Mouse (Mus musculus) thymus, postnatal 14 days (tissue): ENCODE measurements at regions not wholly inside any gene's neighbourhood (a gene's known extent, or its start where the extent isn't known, plus 50 kb on each side); places are given as distances from the start of the nearest gene placed in this dataset.
A peak's percentile ranks its signal among the peaks of the same experiment; 100 is the strongest.

Source experiments
- DNase-seq: peaks from one replicate; pipeline ENCODE4 v3.0.0; 2021

DNA sequence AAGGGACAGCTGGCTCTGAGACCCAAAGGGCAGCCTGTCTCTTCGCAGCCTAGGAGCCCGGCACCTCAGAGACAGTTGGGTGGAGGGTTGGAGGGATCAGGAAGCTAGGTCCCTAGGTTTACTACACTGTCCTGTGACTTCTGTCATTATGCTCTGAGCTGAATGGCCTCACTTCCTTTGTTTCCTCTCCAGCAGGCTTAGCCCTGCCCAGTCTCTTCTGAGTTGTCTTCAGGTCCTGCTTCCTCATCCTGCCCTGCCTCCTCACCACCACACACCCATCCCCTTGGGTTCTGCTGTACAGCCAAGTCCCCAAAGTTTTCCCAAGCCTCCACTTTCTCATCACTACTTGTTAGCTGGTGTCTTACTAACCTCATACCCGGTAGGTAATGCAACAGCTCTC is 122.7 kb upstream of the Ccdc122 start:
- DNase-seq, result no peak

DNA sequence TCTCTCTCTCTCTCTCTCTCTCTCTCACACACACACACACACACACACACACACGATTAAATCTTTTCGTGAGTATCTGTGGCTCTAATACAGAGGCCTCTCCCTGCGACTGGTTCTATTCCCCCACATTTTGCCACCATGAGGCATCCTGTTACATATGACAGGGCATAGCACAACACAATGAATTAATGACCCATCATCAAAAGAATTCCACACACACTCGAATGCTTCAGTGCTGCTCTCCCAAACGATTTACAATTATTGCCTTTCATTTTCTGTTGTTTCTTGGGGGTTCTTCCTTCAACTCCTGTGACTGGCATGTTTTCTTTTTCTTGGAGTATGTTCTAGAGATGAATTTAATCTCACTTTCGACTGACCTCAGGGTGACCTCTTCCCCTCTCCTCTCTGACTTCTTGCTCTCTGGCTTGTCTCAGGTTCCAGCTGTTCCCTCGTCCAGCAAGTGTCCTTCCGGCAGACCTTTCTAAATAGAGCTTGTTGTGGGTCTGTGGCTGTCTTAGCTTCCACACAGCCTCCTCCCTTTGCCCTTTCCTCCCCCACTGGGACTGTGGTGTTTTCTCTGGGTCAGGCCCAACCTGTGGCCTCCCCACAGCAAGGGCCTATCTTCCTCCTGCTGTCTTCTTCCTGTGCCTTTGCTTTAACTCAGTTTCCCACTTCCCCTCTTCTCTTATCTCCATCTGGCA is 124.1 kb upstream of the Ccdc122 start:
- DNase-seq, result peak; percentile 3

DNA sequence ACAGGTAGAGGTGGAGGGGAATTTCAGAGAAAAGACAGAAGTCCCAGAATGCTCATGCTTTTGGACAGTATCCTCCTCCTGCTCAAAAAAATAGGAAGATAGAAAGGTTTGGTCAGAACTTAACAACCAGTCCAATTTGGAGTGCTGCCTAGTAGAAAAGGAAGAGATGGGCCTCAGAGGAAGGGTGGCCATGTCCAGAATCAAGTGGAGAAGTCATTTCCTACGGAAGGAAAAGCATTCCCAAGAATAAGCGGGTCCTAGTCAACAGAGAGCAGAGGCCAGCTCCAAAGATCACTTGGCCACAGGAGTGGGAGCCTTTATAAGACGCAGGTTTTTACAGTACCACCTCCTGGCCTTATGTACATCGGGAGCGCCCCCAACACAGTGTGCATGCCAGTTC is 125.3 kb upstream of the Ccdc122 start:
- DNase-seq, result no peak

DNA sequence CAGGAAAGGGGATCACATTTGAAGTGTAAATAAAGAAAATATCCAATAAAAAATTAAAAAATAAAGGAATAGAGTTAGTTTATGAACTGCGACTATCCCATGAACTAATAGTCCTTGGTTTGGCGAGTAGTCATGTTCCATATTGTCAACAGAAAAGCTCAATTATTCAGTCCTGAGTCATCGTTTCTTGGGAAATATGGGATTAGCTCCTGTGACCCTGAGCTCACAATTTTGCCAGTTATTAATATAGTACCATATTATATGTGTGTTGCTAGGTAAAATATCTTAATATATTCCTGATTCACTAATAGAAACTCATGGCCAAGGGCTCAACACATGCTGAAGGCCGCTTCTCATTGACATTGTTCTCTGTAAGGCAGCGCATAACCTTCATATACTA is 126.4 kb upstream of the Ccdc122 start:
- DNase-seq, result no peak

DNA sequence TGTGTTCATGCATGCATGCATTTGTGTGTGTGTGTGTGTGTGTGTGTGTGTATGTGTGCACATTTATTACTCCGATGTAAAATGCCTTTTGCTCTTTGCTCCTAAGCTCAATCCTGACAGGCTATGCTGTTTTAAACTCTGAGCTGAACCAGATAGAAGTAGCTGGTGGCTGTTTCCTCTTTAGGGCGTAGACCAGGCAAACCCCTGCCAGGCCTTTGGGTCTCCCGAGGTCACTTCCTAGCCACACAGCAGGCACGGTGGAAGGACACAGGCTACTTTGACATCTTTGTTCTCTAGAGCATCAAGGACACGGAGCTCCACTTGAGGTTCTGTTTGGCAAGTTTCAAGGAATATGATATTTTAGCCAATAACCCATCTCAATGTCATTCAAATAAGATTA is 128.6 kb upstream of the Ccdc122 start:
- DNase-seq, result no peak

DNA sequence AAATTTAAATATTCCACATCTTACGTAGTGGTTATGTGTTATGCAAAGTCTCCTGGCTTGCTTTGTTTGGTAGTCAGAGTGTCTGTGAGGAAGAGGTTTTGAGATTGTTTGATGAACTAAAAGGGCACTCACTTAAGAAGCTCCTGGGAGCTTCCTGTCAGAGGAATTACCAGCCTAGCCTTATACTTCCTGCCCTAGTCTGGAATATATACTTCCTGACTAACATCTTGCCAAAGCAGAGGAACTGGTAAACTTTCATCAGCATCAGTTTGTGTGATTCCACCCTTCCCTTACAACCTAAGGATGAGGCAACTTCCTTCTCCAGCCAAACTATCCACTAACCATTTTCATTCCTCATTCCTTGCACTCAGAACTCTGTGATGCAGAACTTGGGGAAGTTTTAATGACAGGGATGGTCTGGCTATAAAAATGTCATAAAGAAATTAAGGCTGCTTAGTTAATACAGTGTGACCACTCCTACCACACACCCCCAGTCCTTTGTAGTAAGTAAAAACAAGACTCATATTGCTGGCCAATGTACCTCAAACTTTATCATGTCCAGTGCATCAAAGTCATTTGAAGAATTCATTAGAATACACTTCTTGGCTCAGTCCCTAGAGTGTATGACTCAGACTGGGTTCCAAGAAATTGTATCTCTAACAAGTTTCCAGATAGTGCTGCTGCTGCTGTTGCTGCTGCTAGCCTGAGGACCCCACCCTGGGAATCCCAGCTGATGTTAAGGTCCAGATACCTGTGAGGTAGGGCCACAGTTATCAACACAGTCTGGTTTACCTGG is 133.4 kb upstream of the Ccdc122 start:
- DNase-seq, result no peak

DNA sequence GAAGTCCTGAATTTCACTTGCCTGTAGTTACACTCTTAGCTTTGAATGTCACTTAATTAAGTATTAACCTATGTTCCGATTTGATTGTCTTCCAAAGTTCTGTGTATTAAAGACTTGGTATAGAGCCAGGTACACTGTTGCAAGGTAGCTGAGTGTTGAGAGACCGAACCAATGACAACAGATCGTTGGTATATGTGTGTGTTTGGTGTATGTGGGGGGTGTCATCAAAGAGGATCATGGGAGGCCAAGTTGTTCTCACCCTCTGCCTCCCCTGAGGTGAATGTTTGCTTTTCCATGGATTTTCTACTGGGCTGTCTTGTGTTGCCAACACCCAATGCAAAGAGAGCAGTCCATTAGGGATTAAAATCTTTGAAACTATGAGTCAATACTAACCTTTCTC is 135.1 kb upstream of the Ccdc122 start:
- no peak for DNase-seq

DNA sequence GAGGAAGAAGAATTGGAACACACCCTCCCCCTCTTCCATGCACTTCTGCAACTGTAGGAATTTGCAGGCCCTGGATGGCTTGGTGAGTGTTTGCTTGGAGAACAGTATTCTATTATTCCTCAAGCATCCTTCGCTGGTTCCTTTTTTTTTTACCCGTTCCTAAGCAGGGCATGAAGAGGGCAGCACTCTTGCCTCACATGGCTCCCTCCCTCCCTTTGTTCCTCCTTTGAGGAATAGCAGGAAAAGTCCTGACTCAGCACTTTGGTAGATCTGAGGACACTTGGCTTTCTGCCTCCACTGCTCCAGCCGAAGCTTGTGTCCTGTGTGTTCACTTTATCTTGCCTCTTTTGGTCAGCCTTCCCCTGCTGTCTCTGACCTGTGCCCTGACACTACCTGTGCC is 137.2 kb upstream of the Ccdc122 start:
- no peak for DNase-seq

DNA sequence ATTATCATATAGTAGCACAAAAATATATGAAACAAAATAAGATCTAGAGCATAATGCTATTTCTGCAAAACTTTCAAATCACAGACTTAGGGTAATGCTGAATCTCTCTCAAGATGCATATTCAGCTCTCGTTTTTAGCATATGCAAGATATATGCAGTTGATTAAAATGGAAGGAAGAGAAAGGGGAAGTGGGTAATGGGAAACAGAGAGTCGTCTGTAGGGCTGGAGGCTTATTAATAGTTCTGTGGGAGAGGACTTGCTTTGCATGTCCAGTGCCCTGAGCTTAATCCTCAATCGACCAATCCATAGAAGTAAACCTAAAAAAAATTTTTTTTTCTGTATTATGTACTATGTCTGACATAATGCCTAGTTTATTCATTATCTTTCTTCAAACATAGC is 148.9 kb upstream of the Ccdc122 start:
- no peak for DNase-seq

DNA sequence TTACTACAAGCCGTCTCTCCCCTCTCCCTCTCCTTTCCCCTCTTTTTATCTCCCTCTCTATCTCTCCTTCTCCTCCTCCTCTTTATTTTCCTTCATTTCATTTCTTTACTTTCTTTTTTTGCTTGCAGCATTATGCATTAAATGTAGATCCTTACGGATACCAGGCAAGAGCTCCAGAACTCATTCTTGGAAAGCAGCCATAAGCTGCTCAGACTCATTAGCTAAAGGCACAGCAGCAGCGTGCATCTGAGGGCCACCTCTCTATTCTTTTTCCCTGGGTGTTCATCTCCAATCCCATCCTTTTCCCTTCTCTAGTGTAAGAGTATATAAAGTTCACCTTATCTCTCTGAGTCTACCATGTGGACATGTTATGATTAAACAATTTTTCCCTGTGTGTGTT is 149.4 kb upstream of the Ccdc122 start:
- no peak for DNase-seq

DNA sequence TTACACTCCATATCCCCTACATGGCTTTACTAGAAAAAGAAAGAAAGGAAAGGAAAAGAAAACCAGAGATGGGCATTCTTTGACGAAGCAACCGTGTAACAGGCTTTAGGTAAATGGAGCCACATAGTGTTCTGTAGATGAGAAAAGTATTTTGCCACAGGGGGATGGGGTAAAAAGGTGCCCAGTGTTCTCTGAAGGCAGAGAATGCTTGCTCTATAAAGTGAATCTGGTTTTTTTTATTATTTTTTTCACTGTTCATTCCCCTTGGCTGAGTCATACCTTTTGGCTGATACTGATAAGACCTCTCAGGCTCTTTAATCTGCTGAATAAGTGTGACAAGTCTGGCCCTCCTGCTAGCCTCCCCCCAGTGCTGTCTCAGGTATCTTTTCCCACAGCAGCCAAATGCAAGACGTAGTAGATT is 153.3 kb upstream of the Ccdc122 start:
- no peak for DNase-seq

DNA sequence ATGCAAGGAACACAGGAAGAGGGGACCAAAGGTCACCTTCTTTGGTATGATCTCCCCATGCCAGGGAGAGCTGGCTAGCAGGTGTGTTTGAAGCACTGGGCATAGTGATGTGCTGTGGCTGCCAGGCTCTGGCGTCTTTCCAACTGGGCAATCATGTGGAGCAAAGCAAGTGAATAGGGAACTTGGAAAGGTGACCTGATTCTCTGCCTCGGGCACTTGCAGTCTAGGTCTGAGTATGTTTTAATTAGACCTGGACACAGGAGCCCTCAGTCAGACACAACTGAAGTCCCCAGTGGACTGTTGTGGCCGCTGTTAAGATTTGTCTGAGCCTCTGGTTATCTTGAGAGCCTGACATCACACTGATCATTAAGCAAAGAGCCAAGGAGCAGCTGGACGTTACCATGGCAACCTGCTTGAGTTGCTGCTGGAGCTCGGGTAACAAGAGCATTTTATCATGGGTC is 153.8 kb upstream of the Ccdc122 start:
- no peak for DNase-seq

DNA sequence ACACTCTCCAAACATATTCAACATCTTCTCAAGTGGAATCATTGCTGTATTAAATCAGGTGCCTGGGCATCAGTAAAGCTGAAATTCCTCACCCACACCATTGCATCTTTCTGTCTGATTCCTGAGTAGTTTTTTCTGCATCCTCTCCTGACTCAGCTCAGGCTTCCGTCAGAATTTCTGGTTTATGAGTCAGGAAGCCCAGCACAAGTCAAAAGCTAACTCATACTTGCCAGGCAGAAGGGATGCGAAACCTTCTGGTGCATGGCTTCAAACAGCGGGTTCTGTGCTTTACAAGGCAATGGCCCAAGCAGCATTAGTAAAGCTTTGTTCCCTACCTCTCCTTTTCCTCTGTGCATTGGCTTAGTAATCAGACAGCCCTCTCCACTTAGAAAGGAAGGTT is 155.7 kb upstream of the Ccdc122 start:
- no peak for DNase-seq

DNA sequence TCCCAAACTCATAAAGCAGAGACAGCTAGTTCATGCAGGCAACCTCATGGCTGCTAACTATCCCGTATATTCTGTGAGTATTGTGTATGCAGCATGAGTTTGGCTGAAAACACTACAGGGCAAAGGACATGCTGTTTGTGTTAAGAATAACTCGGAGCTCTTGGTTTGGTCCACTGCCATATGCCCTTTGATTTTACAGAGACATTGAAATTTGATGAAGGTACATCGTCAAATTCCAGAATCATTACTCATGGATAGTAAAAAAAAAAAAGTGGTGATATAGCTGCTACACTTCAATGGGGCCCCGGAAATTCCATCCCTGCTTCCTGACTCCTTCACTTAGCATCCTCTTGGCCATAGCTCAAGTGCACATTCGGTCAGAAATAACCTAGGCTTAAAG is 159.3 kb upstream of the Ccdc122 start:
- no peak for DNase-seq

DNA sequence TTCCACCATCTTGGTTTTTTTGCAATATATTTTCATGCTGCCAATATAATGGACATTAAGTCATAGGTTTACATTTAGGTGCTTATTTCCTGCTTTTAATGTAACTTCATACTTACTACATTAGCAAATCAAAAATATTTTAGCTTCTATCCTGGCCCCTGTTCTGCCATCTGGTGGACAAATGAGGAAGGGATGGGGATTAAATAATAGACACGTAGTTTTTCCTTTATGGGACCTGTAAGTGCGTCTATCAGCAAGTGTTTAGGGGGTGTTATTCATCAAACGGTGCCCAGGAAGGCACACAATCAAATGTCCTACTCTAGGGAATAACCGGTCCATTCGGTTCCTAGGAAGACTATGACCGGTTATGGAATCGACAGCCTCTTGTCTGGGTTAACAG is 160.6 kb upstream of the Ccdc122 start:
- DNase-seq, result peak; percentile 62

DNA sequence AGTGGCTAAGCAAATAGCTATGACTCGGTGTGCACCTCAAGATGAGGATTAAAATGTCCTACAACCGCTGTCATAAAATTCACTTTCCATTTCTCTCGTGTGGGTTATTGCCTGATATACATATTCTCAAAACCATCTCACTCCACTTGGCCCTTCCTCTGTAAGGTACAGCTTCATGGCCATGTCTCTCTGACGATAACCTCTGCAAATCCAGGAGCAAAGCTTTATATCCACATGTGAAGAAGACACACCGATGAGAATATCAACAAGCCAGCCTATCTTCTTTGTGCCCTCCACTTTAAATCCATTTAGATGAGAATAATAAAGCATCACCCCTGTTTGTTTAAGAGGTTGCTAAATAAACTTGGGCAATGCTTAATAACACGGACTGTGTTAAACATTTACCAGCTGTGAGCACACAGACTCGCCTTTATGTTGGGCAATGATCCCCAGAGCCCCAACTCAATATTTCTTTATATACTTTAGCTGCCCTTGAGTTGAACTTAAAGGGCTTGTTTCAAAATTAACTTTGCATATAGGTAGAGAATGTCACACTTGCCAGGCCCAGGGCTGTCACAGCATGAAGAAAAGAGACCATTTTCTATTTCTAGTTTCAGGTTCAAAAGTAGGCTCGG is 161.2 kb upstream of the Ccdc122 start:
- DNase-seq, result no peak

DNA sequence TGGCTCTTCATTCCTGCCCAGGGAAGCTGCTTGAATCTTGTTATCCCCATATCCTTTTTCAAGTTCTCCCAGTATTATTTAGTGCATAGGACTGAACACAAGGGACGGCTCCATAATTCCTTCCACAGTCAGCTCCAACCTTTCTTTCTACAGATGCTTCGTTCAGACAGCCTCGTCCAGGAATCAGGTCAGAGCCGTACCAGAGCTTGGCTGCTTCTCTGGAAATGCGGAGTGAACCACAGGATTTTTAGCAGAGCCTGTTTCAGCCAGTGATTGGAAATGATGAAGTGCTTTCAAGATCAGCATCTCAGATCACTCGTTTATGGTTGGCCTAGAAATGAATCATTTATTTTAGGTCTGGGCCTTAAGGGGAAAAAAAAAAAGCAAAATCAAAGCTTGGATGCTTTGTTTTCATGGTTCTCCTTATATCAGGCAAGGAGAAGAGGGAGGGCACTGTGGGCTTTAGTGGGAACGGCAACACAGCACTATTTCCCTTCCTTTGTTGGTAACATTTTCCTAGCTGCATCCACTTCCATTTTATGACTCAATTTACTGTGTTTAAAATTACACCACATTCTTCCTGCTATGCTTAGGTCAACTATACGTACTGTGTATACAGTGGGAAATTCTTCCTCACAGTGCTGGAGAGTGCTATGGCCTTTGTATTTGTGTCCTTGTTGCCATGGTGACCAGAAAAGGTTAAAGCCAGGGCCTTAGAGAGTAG is 161.9 kb upstream of the Ccdc122 start:
- no peak for DNase-seq

DNA sequence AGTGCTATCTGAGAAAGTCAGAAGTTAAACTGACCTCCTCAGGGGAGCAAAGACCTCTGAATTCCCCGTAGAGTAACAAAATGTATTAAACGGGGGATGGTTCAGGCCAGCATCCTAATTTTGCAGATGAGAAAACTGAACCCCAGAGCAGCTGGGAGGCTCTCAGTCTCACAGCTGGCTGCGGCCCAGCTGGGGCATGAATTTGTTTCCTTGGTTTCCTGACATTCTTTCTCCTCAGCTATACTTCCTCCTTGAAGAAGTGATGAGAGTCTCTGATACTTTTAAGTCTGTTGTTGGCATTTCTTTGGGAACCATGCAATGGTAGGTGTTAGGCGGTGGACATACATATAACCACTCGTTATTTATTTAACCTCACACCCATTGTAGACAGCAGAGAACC is 162.9 kb upstream of the Ccdc122 start:
- no peak for DNase-seq

DNA sequence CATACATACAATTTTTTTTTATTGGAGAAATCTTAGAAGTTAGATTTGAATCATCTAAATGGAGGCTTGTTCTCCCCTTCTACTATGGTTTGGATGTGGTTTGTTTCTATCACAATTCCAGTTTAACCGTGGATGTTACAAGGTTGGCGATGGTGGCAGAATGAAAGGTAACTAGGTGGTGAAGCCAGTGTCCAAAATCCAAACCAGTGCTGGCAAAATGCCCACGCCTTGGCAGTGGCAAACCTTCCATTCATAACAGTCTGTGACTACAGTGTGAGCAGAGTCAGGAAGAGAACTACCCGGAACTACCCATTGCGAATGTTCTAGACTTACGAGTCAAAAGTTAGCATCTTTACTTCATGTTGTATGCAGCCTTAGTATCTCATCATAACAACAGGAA is 163.6 kb upstream of the Ccdc122 start:
- no peak for DNase-seq

DNA sequence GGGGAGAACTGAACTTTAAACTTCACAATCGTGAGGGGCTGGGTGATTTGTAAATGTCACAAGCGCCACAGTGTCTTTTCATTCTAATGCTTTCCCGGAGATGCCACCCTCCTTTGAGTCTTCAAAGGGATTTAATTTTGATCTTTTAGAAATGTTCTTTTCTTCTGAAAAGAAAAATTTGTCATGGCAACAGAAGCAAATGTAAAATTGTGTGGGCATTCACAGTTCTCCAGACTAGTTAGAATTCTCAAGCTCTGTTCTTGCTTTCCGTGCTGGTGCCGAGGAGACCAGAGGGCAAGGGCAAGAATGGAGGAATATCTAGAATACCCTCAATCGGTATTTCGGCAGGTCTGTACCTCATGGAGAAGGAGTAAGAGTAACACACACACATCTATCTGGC is 164.1 kb upstream of the Ccdc122 start:
- DNase-seq, result no peak

DNA sequence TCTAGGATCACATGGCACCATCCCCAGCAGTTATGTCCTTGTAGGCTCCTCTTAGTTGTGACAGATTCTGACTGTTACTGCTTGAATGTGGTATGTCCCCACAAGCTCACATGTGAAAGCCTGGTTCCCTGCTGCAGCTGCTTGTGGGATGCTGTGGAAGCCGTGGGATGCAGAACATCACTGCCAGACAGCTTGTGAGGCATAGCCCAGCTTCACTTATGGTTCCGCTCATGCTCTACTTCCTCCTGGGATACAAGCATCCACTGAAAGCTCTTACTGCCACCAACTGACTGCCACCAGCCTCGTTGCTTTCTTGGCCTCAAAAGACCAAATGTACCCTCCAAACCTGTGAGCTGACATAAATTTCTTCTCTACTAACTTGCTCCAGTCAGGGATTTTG is 167.7 kb upstream of the Ccdc122 start:
- DNase-seq, result no peak

DNA sequence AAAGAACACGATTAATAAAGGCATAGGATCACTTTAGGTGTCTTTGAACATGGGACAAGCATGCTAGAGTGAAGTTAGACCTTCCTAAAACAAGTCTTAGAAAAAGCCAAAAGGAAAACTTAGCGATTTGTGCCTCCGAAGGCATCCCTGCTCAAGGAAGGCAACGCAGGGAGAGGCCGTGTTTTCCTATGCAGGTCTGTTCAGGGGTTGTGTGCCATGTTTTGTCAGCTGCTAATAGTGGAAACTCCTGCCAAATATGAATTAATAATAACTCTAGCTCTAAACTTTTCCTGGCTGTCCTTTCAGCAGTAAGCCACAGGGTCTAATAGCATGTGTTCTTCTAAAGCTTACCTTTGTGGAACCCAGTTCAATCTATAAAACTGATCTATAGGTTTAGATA is 168.4 kb upstream of the Ccdc122 start:
- DNase-seq, result no peak

DNA sequence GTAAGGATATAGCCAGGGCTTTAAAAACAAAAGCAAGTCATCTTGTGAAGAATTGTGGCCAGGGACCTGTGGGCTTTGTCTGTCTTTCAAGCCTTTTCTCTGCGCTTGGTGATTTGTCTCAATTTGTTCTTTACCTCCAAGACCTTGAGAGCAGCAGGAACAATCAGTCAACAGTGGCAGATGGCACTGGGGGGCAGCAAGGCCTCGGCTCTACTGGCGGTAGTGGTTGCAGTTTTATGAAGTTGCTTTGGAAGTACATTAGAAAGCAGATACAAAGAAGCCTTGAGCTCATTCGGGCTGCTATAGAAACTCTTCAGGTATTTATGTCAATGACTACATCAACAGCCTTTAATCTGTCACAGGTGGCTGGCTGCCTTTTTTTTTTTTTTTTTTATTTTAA is 171.9 kb upstream of the Ccdc122 start:
- DNase-seq, result no peak
